Mouse (Mus musculus) spleen, postnatal 36 days (tissue): ENCODE data around the gene Gm12216.
"Not testable (repeated sequence)": the region's sequence is repeated elsewhere in the genome, so short reads cannot be mapped to it uniquely, and the experiment has no call there.

ENCODE experiments used
- DNase-seq, 2 experiments: peaks; one replicate each; pipeline ENCODE4 v3.0.0; 2022; ENCODE audit warnings: low spot score in 2 of 2, mixed read lengths in 1 of 2

The Gm12216 gene

DNA sequence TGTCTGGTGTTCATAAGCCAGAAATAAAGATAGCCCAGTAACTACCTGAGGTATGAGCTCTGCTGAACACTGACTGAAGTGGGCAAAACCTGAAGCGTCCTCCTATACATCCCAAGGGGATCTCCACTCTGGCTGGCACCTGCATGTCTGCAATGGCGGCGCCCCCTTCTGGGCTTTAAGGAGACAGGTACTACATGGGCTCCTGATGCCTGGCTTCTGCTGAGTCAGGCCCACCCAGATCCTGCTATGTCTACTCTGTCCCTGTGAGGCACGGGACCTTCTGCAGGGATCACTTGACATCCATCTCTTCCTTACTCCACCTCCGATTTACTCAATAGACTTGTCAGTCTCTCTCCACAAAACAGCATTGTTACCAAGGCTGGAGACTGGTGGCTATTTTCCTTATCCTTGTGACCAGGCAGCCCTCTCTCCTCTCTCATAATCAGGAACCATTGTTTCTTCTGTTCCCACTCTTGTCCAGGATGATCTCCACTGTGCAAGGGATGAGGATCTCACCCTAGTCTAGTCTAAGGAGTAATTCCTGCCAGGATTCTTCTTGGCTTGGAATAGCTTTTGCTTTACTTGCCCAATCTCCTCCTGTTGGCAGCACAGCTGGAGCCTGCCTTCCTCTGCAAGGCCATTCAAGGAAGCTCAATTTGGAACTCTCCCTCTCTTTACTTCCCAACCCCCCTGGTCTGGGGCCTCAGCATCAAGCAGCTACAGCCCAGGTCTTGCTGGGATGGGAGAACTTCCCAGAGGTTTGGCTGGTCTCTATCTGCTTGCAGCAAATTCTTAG lies 15.1 kb upstream of the Gm12216 start:
- not testable (repeated sequence) for DNase-seq

GRCm38 (mm10) chr11:53871786-53872507 lies 12.9 kb upstream of the Gm12216 start:
- DNase-seq = no peak

DNA sequence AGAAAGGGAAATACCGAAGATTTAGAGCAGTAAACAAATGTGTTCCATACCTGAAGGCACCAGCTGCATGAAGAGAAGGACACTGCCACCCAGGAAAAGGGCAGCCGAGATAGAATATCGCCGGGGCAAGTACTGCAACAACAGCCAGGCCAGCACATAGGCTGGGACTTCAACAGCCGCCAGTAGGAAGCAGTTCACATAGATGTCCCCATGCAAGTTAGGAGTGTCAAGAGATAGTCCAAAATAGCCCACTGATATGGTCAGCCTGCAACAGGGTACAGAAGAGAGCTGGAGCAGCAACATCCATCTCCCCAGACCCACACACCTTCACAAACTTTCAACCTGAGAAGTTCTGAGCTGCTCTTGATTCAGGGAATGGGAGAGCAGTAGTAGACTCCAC lies 10.1 kb upstream of the Gm12216 start:
- DNase-seq = no peak

DNA sequence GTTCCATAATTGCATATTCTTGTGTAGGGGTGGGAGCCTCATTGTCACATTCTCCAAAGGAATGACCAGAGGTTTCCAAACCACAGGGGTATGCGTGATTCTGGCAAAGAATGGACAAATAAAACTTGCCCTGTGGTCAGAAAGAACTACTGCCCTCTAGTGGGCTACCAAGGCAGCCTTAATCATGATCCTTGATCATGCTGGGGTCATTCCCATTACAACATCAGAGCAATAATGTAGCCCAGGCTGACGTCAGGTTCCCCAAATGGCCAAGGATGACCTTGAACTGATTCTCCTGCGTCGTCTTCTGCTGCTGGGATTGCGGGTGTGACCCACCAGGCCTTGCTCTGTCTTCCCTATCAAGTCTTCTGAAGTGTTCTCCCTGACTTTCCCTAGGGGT lies 9.3 kb upstream of the Gm12216 start:
- DNase-seq = not testable (repeated sequence)

- DNase-seq = not testable (repeated sequence)
Measured at GRCm38 (mm10) chr11:53864724-53865310, 5.8 kb upstream of the Gm12216 start.

DNA sequence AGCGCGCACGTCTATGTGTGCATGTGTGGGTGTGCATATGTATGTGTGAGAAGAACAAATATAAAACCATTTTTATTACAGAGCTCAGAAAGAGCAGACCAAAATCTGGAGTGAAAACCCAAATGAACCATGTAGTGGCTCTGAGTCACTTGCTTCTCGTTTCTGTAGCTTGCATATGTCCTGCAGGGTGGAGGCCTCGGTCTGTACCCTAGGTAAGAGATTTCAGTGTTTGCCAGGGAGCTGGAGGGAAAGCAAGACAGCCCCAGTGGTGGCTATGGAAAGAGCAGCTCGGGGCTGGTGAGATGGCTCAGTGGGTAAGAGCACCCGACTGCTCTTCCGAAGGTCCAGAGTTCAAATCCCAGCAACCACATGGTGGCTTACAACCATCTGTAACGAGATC lies 1.9 kb upstream of the Gm12216 start:
- not testable (repeated sequence) for DNase-seq

- no peak for DNase-seq
Measured at GRCm38 (mm10) chr11:53858058-53858760, 847 bp downstream of the Gm12216 start.

- DNase-seq = no peak
Measured at GRCm38 (mm10) chr11:53853665-53854064, 5.4 kb downstream of the Gm12216 start.

DNA sequence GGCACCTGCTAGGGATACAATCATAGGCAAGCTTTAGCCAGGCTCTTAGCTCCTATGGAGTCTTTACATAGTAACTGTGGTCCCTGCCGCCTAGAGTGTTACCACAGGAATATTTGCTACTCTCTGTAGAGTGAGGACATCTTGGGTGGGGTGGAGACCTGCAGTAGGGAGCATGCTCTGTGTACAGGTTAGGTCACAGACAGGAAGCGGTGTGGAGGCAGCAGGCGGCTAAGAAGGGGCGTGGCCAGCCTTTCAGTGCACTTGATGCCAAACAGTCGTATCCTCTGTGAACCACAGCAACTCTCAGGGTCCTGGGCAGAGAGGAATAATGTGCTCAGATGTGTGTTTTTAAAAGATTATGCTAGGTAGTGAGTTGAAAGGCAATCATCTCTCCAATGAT lies 7.3 kb downstream of the Gm12216 start:
- peak; percentile 74 to 75 for DNase-seq

DNA sequence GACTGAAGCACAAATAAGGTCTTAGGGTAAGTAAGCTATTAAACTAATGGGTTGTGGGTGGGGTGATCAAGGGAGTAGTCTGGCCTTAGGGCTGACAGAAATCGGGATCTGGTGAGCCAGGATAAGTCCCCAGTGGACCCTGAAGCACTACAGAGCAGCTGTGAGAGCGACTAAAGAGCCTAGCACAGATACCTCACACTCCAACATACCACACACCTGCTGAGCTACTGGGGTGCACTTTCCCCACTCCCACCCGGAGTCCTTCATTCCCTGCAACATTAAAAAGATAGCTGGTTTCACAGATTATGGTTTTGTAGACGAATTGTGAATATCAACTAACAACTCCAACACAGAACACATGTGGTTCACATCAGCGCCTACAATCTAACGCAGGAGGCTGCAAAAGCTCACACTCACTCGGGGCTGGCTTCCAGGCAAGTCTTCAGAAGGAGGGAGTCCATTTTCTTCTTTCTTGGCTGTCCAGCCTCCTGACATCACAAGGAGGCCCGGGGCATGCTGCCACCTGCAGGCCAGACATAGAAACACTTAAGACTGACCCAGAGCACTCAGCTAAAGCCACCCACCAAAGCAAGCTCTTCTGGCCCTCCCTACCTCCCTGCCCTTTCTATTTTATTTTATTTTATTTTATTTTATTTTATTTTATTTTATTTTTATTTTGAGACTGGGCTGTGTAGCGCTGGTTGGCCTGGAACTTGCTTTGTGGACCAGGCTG lies 9.3 kb downstream of the Gm12216 start:
- peak; percentile 73 to 75 for DNase-seq

DNA sequence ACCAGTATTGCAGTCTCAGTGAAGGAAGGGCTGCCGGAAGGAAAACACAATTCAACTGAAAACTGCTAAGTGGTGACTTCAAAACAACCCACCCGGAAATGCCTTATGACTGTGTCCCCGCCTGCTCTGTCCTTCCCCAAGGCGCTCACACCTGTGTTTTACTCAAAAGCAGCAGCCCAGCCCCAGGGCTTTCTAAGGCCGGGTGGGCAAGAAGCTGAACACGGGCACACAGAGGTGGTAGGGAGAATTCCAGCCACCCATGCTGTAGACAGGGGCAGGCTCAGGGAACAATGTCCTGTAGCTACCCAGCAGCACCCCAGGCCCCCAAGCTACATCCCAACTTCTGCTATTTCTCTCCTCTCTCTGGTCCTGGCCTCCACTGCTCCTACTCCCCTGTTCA lies 13.4 kb downstream of the Gm12216 start:
- DNase-seq = peak; percentile 61 to 68

GRCm38 (mm10) chr11:53843106-53843505 lies 15.9 kb downstream of the Gm12216 start:
- no peak for DNase-seq

GRCm38 (mm10) chr11:53842161-53842581 lies 16.9 kb downstream of the Gm12216 start:
- no peak for DNase-seq

DNA sequence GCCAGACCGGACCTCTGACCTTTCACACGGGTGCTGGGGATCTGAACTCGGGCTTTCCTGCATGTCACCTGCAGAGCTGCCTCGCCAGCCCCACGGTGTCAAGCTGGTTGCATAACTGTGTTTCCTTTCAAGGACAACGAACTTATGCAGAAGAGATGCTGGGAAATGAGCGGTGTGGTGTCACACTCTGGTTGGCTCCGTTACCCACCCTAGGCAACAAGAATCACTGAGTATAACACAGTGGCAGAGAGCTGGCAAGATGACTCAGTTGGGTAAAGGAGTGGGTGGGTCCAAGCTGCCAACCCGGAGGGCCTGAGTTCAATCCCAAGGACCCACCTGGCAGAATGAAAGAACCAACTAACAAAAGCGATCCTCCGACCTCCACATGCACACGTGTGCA lies 17.5 kb downstream of the Gm12216 start:
- no peak for DNase-seq

DNA sequence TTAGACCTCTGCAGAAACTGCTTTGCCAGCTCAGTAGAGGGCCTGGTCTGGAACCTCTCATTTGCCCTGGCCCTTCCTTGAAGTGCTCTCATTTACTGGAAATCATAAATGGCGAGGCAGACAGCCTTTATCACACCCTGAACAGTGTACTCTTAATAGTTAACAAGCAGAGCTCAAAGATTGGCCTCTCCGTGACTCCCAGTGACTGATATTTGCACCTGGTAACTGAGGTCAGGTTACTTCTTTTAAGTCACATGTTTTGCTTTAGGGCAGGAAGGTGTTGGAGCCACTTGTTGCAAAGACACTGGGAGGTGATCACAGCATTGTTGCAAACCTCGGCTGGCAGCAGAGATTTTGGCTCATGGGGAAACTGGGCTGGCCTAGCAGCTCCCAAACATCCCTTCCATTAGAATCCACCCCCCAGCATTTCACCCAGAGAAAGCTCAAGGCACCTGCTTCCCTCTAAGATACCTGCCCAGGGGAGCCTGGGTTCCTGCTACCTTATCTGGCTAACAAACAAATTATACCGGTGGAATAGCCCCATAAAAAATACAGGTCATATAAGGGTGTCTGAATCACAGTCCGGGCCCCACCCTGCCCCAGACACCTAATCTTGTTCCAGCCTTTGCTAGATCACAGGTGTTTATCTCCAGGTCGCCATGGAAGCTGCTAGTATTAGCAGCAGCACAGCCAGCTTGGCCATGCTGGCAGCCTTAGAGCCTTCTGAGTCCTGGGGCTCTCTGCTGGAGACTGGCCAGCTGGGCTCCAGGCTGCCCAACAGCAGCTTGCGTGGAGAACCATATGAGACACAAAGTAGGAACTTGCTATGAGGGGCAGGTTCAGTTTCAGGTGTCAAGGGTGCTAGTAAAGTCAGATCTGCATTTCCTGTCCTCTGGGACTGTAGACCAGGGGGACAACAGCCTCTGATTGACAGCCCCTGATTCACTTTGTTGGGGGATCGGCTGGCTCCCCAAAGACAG lies 19.1 kb downstream of the Gm12216 start:
- DNase-seq = no peak

GRCm38 (mm10) chr11:53839147-53839546 lies 19.9 kb downstream of the Gm12216 start:
- DNase-seq = peak; percentile 64 to 68

- DNase-seq = no peak
Measured at GRCm38 (mm10) chr11:53837731-53838130, 21.3 kb downstream of the Gm12216 start.

- DNase-seq = no peak
Measured at GRCm38 (mm10) chr11:53835379-53836010, 23.6 kb downstream of the Gm12216 start.

DNA sequence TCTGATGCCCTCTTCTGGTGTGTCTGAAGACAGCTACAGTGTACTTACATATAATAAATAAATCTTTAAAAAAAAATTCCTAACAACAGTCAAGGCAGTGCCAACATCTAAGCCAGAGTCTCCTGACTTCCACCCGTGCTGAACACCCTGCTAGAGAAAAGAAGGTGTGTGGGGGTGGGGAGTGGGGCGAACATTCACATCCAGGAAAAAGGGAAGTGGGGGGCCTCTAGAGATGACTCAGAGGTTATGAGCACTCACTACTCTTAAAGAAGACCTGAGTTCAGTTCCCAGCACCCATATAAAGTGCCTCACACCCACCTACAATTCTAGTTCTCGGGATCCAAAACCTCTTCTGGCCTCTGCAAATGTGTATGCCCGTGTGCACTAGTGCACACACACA lies 33.6 kb downstream of the Gm12216 start:
- no peak for DNase-seq

GRCm38 (mm10) chr11:53821945-53822338 lies 37.1 kb downstream of the Gm12216 start:
- no peak for DNase-seq
